Mouse (Mus musculus) stomach, postnatal 0 days (tissue): ENCODE results near the gene Uggt2. TPM values are rescaled to one million over a fixed set of nuclear protein-coding genes. Genes with fewer than 3 reads are reported as not detected.

ENCODE experiments used
- ATAC-seq: fragments of 200-750 bp; cut with Nextera tagmentation; 2 replicates; pipeline ENCODE4 v1.8.0; 2017; ENCODE audit not compliant: low FRiP score, low TSS enrichment
- DNase-seq: peaks from one replicate; pipeline ENCODE4 v3.0.0-alpha.2; 2016; ENCODE audit warnings: low spot score
- H3K27ac ChIP-seq: fragments of 300-500 bp; sonication (generic); replicated peaks from 2 replicates; pipeline ENCODE4 v1.5.1; 2014; ENCODE audit warnings: mild to moderate bottlenecking, control low read depth
- H3K27me3 ChIP-seq: fragments of 300-500 bp; sonication (generic); 2 replicates; pipeline ENCODE4 v1.6.1; 2014; ENCODE audit warnings: low read length; ENCODE audit not compliant: control insufficient read depth, insufficient read depth
- H3K36me3 ChIP-seq: fragments of 300-500 bp; sonication (generic); 2 replicates; pipeline ENCODE4 v1.6.1; 2014; ENCODE audit warnings: low read length, mixed read lengths; ENCODE audit not compliant: control insufficient read depth, insufficient read depth
- H3K4me1 ChIP-seq: fragments of 300-500 bp; sonication (generic); replicated peaks from 2 replicates; pipeline ENCODE4 v1.6.1; 2014; ENCODE audit warnings: antibody characterized with exemption; ENCODE audit not compliant: control insufficient read depth, insufficient read depth
- H3K4me2 ChIP-seq: fragments of 300-500 bp; sonication (generic); replicated peaks from 2 replicates; pipeline ENCODE4 v1.6.1; 2014; ENCODE audit warnings: low read depth, mild to moderate bottlenecking, control low read depth, moderate library complexity
- H3K4me3 ChIP-seq: fragments of 300-500 bp; sonication (generic); 2 replicates; pipeline ENCODE4 v1.5.1; 2014; ENCODE audit warnings: low read depth, low read length, control low read depth
- H3K9ac ChIP-seq: fragments of 300-500 bp; sonication (generic); 2 replicates; pipeline ENCODE4 v1.6.1; 2014; ENCODE audit warnings: mild to moderate bottlenecking, low read length, control low read depth, mixed read lengths
- H3K9me3 ChIP-seq: fragments of 300-500 bp; sonication (generic); 2 replicates; pipeline ENCODE4 v1.6.1; 2016; ENCODE audit warnings: low read length; ENCODE audit not compliant: control insufficient read depth
- CTCF ChIP-seq: IDR thresholded peaks from 2 replicates; pipeline ENCODE4 v1.5.1; 2016; ENCODE audit warnings: antibody characterized with exemption, low read depth, mild to moderate bottlenecking, moderate library complexity
- EP300 ChIP-seq: optimal IDR thresholded peaks from 2 replicates; pipeline ENCODE3; 2016; ENCODE audit warnings: antibody characterized with exemption
- WGBS: fragments of 180-500 bp; shearing (Covaris S2); extraction: QIAGEN DNeasy Blood & Tissue Kit; methylation state at CpG from one replicate; pipeline ENCODE4 v1.1.7; 2014; 5-methylcytosine and 5-hydroxymethylcytosine counted together
- polyA plus RNA-seq: library from polyadenylated mRNA; unstranded; fragments of >200 nt; fragmentation: Nextera tagmentation; extraction: Ambion mirVana; gene quantifications from 2 replicates; pipeline ENCODE4 v1.2.1, GENCODE M21; 2015

The Uggt2 gene
- polyA plus RNA-seq, 1 experiment from 2014 or later: 2.7 TPM

DNA sequence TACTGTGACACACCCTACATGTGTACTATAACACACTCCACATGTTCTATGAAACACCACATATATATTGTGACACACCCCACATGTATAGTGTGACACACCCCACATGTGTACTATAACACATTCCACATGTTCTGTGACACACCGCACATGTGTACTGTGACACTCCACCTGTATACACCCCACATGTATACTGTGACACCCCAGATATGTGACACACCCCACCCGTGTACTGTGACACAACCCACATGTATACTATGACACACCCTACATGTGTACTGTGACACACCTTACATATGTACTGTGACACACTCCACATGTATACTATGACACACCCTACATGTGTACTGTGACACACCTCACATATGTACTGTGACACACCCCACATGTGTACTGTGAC is 28.1 kb upstream of the Uggt2 start:
- Histone ChIP-seq H3K4me2 (no peak overlapping the region), H3K27me3 (no peaks in the 10 kb centered on the region), H3K4me3 (no peak overlapping the region), H3K36me3 (no peaks in the 10 kb centered on the region), H3K4me1 (no peaks in the 10 kb centered on the region), H3K9ac (no peak overlapping the region), H3K9me3 (no peaks in the 10 kb centered on the region), H3K27ac (no peak overlapping the region)
- ATAC-seq (peak; percentile 47; the same call in 1 of the 2 replicates), DNase-seq (no peak)
- TF ChIP-seq CTCF (no peak), EP300 (no peak)
- 97% methylated on average over 2 of the region's 2 CpGs for WGBS

DNA sequence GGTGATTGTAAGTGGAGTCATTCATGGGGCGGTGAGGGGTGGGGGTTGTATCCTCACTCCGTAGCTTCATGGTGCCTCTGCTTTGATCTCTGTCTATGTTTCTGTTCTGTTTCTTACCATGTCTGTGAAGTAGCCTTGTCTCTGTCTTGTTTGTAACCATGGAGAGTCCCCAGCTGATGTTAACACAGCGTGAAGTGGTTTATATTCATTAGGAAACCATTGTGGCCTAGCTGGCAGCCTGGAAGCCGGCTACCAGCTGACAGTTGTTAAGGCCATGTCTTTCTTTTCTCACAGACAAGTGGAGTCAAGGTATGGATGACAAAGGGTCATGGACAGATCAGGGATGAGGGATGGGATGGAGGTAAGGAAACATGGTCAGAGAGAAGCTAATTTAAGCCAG is 26.6 kb upstream of the Uggt2 start:
- Histone ChIP-seq H3K9me3 (no peaks in the 10 kb centered on the region), H3K9ac (no peak overlapping the region), H3K36me3 (no peaks in the 10 kb centered on the region), H3K27me3 (no peaks in the 10 kb centered on the region), H3K4me2 (no peak overlapping the region), H3K4me3 (no peak overlapping the region), H3K4me1 (no peaks in the 10 kb centered on the region), H3K27ac (no peak overlapping the region)
- ATAC-seq (no peak), DNase-seq (no peak)
- TF ChIP-seq CTCF (no peak), EP300 (no peak)
- WGBS: 80% methylated on average over 4 of the region's 4 CpGs

DNA sequence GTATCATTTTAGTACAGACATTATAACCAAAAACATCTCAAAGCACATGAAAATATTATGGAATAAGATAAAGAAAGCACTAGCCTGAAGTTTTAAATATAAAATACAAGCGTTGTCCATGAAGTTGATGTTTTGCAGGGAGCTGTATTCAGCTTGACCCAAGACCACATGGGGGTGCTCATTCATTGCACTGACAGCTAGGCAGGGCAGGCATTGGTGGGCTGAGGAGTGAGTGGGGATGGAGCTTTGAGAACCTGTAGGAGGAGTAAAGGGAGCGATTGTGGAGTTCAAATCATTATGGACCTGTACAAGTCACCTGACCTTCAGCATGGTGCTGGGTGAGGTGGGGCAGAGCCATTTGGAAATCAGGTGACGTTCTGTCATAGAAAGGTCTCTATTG is 24.8 kb upstream of the Uggt2 start:
- Histone ChIP-seq H3K4me2 (peak overlapping the region; percentile 45), H3K27ac (no peak overlapping the region), H3K9ac (no peak overlapping the region), H3K4me1 (no peaks in the 10 kb centered on the region), H3K9me3 (no peaks in the 10 kb centered on the region), H3K27me3 (no peaks in the 10 kb centered on the region), H3K36me3 (no peaks in the 10 kb centered on the region), H3K4me3 (peak overlapping the region; percentile 29)
- 26% methylated on average over 3 of the region's 3 CpGs for WGBS
- ATAC-seq: peak; percentile 56; the same call in 1 of the 2 replicates
- DNase-seq: peak; percentile 27
- TF ChIP-seq EP300: no peak
- peak; percentile 75 for TF ChIP-seq CTCF

DNA sequence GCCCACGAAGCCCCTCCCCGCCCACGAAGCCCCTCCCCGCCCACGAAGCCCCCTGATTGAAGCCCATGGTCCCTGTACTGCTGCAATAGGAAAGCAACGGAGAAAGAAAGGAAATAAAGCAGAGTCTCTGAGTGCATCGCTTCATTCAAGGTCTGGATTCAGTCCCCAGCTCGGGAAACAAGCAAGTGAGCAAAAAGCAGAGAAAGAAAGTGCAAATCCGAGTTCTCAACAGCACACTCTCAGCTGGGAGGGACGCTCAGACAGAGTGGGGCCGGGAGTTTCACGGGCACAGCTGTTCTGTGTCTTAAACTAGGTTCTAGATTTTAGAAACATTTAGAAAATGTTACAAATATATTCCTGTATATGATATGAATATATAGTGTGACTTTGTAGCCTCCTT is 24.4 kb upstream of the Uggt2 start:
- no peaks in the 10 kb centered on the region for H3K4me1 ChIP-seq
- H3K27ac ChIP-seq: no peak overlapping the region
- TF ChIP-seq EP300 (no peak), CTCF (no peak)
- no peak overlapping the region for H3K9ac ChIP-seq
- no peaks in the 10 kb centered on the region for H3K36me3 ChIP-seq
- H3K27me3 ChIP-seq: no peaks in the 10 kb centered on the region
- H3K4me3 ChIP-seq: peak overlapping the region; percentile 29
- WGBS: 4% methylated on average over 12 of the region's 12 CpGs
- DNase-seq (no peak), ATAC-seq (no peak)
- no peaks in the 10 kb centered on the region for H3K9me3 ChIP-seq
- H3K4me2 ChIP-seq: peak overlapping the region; percentile 45

DNA sequence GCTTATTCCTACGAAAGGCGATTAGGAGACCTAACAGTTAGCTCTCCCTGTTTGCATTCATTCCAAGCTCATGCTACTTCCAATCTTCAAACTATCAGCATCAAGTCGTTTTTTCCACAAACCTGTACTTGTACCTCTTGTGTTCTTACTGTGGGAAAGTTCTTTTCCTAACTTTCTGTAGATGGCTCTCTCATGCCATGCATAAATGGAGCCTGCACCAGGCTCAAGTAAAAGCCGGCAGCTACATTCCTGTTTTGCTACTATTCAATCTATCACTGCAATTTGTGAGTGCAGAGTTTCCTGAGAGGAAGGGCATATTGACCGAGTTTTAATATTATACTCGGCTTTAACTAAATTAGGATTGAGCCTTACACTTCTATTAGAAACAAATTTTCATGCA is 13.3 kb upstream of the Uggt2 start:
- Histone ChIP-seq H3K9ac (no peak overlapping the region), H3K27ac (no peak overlapping the region), H3K4me3 (no peak overlapping the region), H3K9me3 (no peaks in the 10 kb centered on the region), H3K36me3 (no peaks in the 10 kb centered on the region), H3K27me3 (no peaks in the 10 kb centered on the region), H3K4me1 (no peaks in the 10 kb centered on the region), H3K4me2 (no peak overlapping the region)
- 57% methylated on average over 6 of the region's 6 CpGs for WGBS
- ATAC-seq (no peak), DNase-seq (no peak)
- TF ChIP-seq CTCF (no peak; the same call in 1 of the 2 replicates), EP300 (no peak)

DNA sequence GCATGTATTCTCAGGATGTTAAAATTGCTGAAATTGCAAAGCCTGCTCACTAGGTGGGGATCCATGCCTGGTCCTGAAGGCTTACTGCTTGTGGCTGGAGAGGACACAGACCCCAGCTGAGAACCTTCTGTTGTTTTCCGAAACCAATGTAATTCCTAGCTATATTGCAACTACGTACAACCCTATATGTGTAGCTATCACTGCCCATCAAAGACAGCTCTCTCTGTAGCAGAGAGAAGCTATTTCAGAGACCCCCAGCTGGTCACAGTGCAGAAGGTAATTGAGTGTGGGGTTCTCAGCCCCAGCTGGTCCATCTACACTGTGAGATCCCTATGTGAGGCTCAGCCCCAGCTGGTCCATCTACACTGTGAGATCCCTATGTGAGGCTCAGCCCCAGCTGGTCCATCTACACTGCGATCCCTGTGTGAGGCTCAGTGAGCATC is 10.6 kb upstream of the Uggt2 start:
- Histone ChIP-seq H3K27ac (no peak overlapping the region), H3K9ac (no peak overlapping the region), H3K27me3 (no peaks in the 10 kb centered on the region), H3K36me3 (no peaks in the 10 kb centered on the region), H3K4me1 (no peaks in the 10 kb centered on the region), H3K4me2 (no peak overlapping the region), H3K9me3 (no peaks in the 10 kb centered on the region), H3K4me3 (no peak overlapping the region)
- ATAC-seq: no peak
- WGBS: 79% methylated on average over 3 of the region's 3 CpGs
- TF ChIP-seq CTCF (peak; percentile 57), EP300 (no peak)
- no peak for DNase-seq
